Mouse (Mus musculus): ENCODE results near the gene Hint2. TPM values are rescaled to one million over a fixed set of nuclear protein-coding genes. Genes with fewer than 3 reads are reported as not detected.

The Hint2 gene
- polyA plus RNA-seq, 1 experiment from 2014 or later: 120 TPM

GRCm38 (mm10) chr4:43640076-43640475, 16.2 kb downstream of the Hint2 start:
- Histone ChIP-seq H3K27me3 (ENCODE audit: control insufficient read depth, insufficient read depth, low read depth, low read length) (no peaks in the 10 kb centered on the region), H3K27ac (ENCODE audit: low read length) (no peak overlapping the region), H3K36me3 (ENCODE audit: control insufficient read depth, insufficient read depth, low read length) (no peaks in the 10 kb centered on the region), H3K9me3 (ENCODE audit: control insufficient read depth, low read length) (no peaks in the 10 kb centered on the region), H3K9ac (ENCODE audit: low read length) (no peak overlapping the region), H3K4me3 (ENCODE audit: low read length) (no peak overlapping the region), H3K4me1 (replicated peaks; ENCODE audit: control insufficient read depth, insufficient read depth, low read length) (no peaks in the 10 kb centered on the region), H3K4me2 (ENCODE audit: low read depth, low read length) (no peak overlapping the region)
- no peak for ATAC-seq (ENCODE audit: low read depth)
- WGBS: 66% methylated on average over 9 of the region's 9 CpGs

DNA sequence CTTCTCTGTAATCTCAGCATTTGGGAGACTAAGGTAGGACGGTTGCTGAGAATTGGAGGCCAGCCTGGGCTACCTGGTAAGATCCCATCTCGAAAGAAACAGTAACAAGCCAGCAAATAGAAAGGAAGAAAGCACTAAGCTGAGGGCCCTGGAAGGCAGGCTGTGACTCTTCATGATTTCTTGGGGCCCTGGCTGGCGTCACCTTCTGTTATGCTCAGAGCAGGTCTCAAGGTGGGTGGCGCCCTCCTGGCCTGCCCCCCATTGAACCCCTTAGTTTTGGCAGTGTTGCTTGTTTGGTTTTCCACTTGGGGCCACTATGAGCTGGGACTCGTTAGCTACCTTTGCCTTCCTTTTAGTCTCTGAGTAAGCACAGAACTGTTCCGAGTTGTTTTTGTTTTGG, 19.5 kb downstream of the Hint2 start:
- H3K9me3 ChIP-seq (ENCODE audit: control insufficient read depth, low read length): no peaks in the 10 kb centered on the region
- 74% methylated on average over 6 of the region's 6 CpGs for WGBS
- ATAC-seq (ENCODE audit: low read depth): no peak
- H3K36me3 ChIP-seq (ENCODE audit: control insufficient read depth, insufficient read depth, low read length): no peaks in the 10 kb centered on the region
- no peak overlapping the region for H3K4me2 ChIP-seq (ENCODE audit: low read depth, low read length)
- H3K27ac ChIP-seq (ENCODE audit: low read length): no peak overlapping the region
- peaks cover 8% of the 10 kb centered on the region; the same call in 1 of the 2 replicates for H3K4me1 ChIP-seq (replicated peaks; ENCODE audit: control insufficient read depth, insufficient read depth, low read length)
- no peak overlapping the region for H3K4me3 ChIP-seq (ENCODE audit: low read length)
- H3K27me3 ChIP-seq (ENCODE audit: control insufficient read depth, insufficient read depth, low read depth, low read length): no peaks in the 10 kb centered on the region; the same call in 1 of the 2 replicates
- no peak overlapping the region for H3K9ac ChIP-seq (ENCODE audit: low read length)

- H3K9me3 ChIP-seq (ENCODE audit: control insufficient read depth, low read length): no peaks in the 10 kb centered on the region
- no peaks in the 10 kb centered on the region for H3K36me3 ChIP-seq (ENCODE audit: control insufficient read depth, insufficient read depth, low read length)
- H3K4me1 ChIP-seq (replicated peaks; ENCODE audit: control insufficient read depth, insufficient read depth, low read length): peaks cover 11% of the 10 kb centered on the region
- H3K9ac ChIP-seq (ENCODE audit: low read length): no peak overlapping the region
- no peak for ATAC-seq (ENCODE audit: low read depth)
- H3K27ac ChIP-seq (ENCODE audit: low read length): no peak overlapping the region
- no peak overlapping the region for H3K4me2 ChIP-seq (ENCODE audit: low read depth, low read length)
- H3K27me3 ChIP-seq (ENCODE audit: control insufficient read depth, insufficient read depth, low read depth, low read length): no peaks in the 10 kb centered on the region; the same call in 1 of the 2 replicates
- WGBS: 74% methylated on average over 7 of the region's 7 CpGs
- no peak overlapping the region for H3K4me3 ChIP-seq (ENCODE audit: low read length)
Observed at GRCm38 (mm10) chr4:43634621-43635374, 21.5 kb downstream of the Hint2 start.

GRCm38 (mm10) chr4:43633736-43634135, 22.5 kb downstream of the Hint2 start:
- Histone ChIP-seq H3K36me3 (ENCODE audit: control insufficient read depth, insufficient read depth, low read length) (no peaks in the 10 kb centered on the region), H3K4me1 (replicated peaks; ENCODE audit: control insufficient read depth, insufficient read depth, low read length) (peaks cover 11% of the 10 kb centered on the region), H3K27me3 (ENCODE audit: control insufficient read depth, insufficient read depth, low read depth, low read length) (no peaks in the 10 kb centered on the region; the same call in 1 of the 2 replicates), H3K4me3 (ENCODE audit: low read length) (no peak overlapping the region), H3K4me2 (ENCODE audit: low read depth, low read length) (no peak overlapping the region), H3K9ac (ENCODE audit: low read length) (no peak overlapping the region), H3K9me3 (ENCODE audit: control insufficient read depth, low read length) (no peaks in the 10 kb centered on the region), H3K27ac (ENCODE audit: low read length) (no peak overlapping the region)
- no peak for ATAC-seq (ENCODE audit: low read depth)
- 87% methylated on average over 2 of the region's 2 CpGs for WGBS

- no peaks in the 10 kb centered on the region for H3K36me3 ChIP-seq (ENCODE audit: control insufficient read depth, insufficient read depth, low read length)
- peaks cover 11% of the 10 kb centered on the region for H3K4me1 ChIP-seq (replicated peaks; ENCODE audit: control insufficient read depth, insufficient read depth, low read length)
- no peak overlapping the region for H3K4me3 ChIP-seq (ENCODE audit: low read length)
- no peaks in the 10 kb centered on the region; the same call in 1 of the 2 replicates for H3K27me3 ChIP-seq (ENCODE audit: control insufficient read depth, insufficient read depth, low read depth, low read length)
- H3K4me2 ChIP-seq (ENCODE audit: low read depth, low read length): peak overlapping the region; percentile 81; the same call in 1 of the 2 replicates
- H3K27ac ChIP-seq (ENCODE audit: low read length): no peak overlapping the region
- no peak overlapping the region for H3K9ac ChIP-seq (ENCODE audit: low read length)
- 84% methylated on average over 8 of the region's 8 CpGs for WGBS
- no peaks in the 10 kb centered on the region for H3K9me3 ChIP-seq (ENCODE audit: control insufficient read depth, low read length)
- ATAC-seq (ENCODE audit: low read depth): no peak
Observed at GRCm38 (mm10) chr4:43633296-43633695, 23.0 kb downstream of the Hint2 start.

DNA sequence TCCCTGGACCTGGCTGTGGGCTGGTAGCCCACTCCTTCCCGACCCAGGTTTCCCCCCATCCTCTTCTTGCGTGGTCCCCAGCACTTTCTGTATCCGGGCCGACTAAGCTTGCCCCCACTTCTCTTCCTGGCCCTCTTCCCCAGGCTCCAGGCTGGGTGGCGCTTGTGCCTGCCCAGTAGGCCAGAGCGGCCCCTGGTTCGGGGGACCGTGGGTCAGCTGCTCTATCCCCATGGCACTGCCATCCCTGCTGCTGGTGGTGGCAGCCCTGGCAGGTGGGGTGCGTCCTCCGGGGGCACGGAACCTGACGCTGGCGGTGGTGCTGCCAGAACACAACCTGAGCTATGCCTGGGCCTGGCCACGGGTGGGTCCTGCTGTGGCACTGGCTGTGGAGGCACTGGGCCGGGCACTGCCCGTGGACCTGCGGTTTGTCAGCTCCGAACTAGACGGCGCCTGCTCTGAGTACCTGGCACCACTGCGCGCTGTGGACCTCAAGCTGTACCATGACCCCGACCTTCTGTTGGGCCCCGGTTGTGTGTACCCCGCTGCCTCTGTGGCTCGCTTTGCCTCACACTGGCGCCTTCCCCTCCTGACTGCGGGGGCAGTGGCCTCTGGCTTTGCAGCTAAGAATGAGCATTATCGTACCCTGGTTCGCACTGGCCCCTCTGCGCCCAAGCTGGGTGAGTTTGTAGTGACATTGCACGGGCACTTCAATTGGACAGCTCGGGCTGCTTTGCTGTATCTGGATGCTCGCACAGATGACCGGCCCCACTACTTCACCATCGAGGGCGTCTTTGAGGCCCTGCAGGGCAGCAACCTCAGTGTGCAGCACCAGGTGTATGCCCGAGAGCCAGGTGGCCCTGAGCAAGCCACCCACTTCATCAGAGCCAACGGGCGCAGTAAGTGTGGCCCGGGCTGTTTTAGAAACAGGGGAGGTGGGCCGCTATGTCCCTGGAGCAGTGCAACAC, 24.0 kb downstream of the Hint2 start:
- ATAC-seq (ENCODE audit: low read depth): peak; percentile 23
- Histone ChIP-seq H3K4me2 (ENCODE audit: low read depth, low read length) (peak overlapping the region; percentile 81), H3K27me3 (ENCODE audit: control insufficient read depth, insufficient read depth, low read depth, low read length) (no peaks in the 10 kb centered on the region; the same call in 1 of the 2 replicates), H3K4me1 (replicated peaks; ENCODE audit: control insufficient read depth, insufficient read depth, low read length) (peaks cover 11% of the 10 kb centered on the region), H3K9me3 (ENCODE audit: control insufficient read depth, low read length) (no peaks in the 10 kb centered on the region), H3K4me3 (ENCODE audit: low read length) (peak overlapping the region; percentile 67), H3K9ac (ENCODE audit: low read length) (peak overlapping the region; percentile 84), H3K27ac (ENCODE audit: low read length) (peak overlapping the region; percentile 75), H3K36me3 (ENCODE audit: control insufficient read depth, insufficient read depth, low read length) (no peaks in the 10 kb centered on the region)
- WGBS: 53% methylated on average over 42 of the region's 42 CpGs

DNA sequence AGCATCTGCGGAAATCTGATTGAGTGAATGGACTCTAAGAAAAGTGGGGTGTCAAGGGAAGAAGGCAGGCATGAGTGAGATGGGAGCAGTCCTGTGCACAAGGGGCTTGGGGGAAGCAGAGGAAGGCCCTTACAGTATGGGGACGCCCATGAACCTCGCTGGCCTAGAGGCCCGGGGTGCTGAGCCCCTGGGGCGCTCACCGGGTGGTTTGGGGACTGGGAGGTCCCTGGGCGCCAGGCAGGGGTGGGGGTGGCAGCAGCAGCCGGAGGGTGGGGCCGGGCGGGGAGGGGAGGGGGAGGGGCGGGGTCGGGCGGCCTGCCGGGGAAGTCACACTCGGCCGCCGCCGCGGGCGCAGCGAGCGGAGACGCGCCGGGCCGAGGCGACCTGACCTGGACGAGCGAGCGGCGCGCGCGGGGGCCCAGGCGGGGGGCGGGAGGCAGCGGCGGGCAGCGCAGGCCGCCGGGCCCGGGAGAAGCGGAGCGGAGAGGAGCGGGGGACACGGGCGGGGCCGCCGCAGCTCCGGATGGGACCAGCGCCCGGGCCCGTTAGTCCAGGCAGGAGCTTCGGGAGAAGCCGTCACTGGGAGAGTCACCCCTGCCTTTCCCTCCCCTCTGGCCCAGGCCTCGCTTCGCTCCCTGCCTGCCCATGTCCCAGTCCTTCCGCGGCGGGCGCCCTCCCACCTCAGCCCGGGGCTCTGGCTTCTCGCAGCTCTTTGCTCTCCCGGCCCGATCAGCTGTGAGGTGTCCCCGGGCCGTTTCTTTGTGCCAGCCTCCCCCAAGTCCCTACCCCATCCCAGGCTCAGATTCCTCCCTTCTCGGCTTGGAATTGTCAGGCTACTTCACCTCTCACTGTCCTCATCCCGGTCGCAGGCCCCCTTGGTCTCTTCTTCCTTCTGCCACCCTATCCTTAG, 25.0 kb downstream of the Hint2 start, which contains the start of gene Npr2:
Npr2 (plus strand) TSS at position 890 of the 910 bp plus-strand sequence.
- WGBS: 1% methylated on average over 54 of the region's 70 CpGs
- no peaks in the 10 kb centered on the region; the same call in 1 of the 2 replicates for H3K27me3 ChIP-seq (ENCODE audit: control insufficient read depth, insufficient read depth, low read depth, low read length)
- no peaks in the 10 kb centered on the region for H3K9me3 ChIP-seq (ENCODE audit: control insufficient read depth, low read length)
- no peaks in the 10 kb centered on the region for H3K36me3 ChIP-seq (ENCODE audit: control insufficient read depth, insufficient read depth, low read length)
- H3K9ac ChIP-seq (ENCODE audit: low read length): peak within 1 kb of the TSS; percentile 84
- peaks cover 11% of the 10 kb centered on the region for H3K4me1 ChIP-seq (replicated peaks; ENCODE audit: control insufficient read depth, insufficient read depth, low read length)
- peak within 1 kb of the TSS; percentile 75 for H3K27ac ChIP-seq (ENCODE audit: low read length)
- peak within 1 kb of the TSS; percentile 81 for H3K4me2 ChIP-seq (ENCODE audit: low read depth, low read length)
- H3K4me3 ChIP-seq (ENCODE audit: low read length): peak within 1 kb of the TSS; percentile 67
- peak; percentile 76 for ATAC-seq (ENCODE audit: low read depth)

DNA sequence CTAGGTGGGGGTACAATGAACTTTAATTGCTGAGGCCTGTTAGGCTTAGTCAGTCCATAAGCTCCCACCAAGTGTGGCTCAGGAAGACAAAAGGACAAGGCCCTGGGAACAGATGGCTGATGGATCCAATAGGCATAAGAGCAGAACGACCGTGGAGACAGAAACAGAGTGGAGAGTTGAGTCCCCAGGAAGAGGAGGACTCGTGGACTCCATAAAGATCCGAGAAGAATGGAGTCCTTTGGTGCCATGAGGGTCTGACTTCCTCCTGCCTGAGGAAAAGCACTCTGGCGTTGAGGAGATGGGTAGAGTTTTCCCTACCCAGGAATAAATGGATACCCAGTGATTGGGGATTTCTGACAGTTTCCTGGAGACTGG, 25.6 kb downstream of the Hint2 start:
- 28% methylated on average over 5 of the region's 5 CpGs for WGBS
- H3K4me1 ChIP-seq (replicated peaks; ENCODE audit: control insufficient read depth, insufficient read depth, low read length): peaks cover 11% of the 10 kb centered on the region
- ATAC-seq (ENCODE audit: low read depth): 0 out of 2 replicates have a peak, but pooled peaks have one; percentile 1
- H3K4me3 ChIP-seq (ENCODE audit: low read length): no peak overlapping the region
- H3K9ac ChIP-seq (ENCODE audit: low read length): peak overlapping the region; percentile 84; the same call in 1 of the 2 replicates
- peak overlapping the region; percentile 6; the same call in 1 of the 2 replicates for H3K27ac ChIP-seq (ENCODE audit: low read length)
- H3K36me3 ChIP-seq (ENCODE audit: control insufficient read depth, insufficient read depth, low read length): no peaks in the 10 kb centered on the region
- no peaks in the 10 kb centered on the region; the same call in 1 of the 2 replicates for H3K9me3 ChIP-seq (ENCODE audit: control insufficient read depth, low read length)
- H3K27me3 ChIP-seq (ENCODE audit: control insufficient read depth, insufficient read depth, low read depth, low read length): no peaks in the 10 kb centered on the region; the same call in 1 of the 2 replicates
- peak overlapping the region; percentile 81 for H3K4me2 ChIP-seq (ENCODE audit: low read depth, low read length)

Data from lung, embryonic 16.5 days (tissue).